Mouse (Mus musculus) embryonic facial prominence, embryonic 10.5 days (tissue): Measurements from ENCODE around the gene Apobr. TPM values are rescaled to one million over a fixed set of nuclear protein-coding genes. Genes with fewer than 3 reads are reported as not detected.
A peak's percentile ranks its signal among the peaks of the same experiment; 100 is the strongest.

Source experiments
- DNase-seq: peaks from one replicate; pipeline ENCODE4 v3.0.0-alpha.2; 2017; ENCODE audit warnings: low spot score
- H3K27ac ChIP-seq: fragments of 300-500 bp; sonication (generic); replicated peaks from 2 replicates; pipeline ENCODE4 v1.5.1; 2016; ENCODE audit warnings: mild to moderate bottlenecking
- H3K27me3 ChIP-seq: fragments of 300-500 bp; sonication (generic); replicated peaks from 2 replicates; pipeline ENCODE4 v1.6.1; 2016; ENCODE audit warnings: low read depth, mild to moderate bottlenecking; ENCODE audit not compliant: poor library complexity, severe bottlenecking
- H3K36me3 ChIP-seq: fragments of 300-500 bp; sonication (generic); replicated peaks from 2 replicates; pipeline ENCODE4 v1.6.1; 2016; ENCODE audit warnings: mild to moderate bottlenecking, moderate library complexity
- H3K4me1 ChIP-seq: fragments of 300-500 bp; sonication (generic); 2 replicates; pipeline ENCODE4 v1.6.1; 2016
- H3K4me3 ChIP-seq: fragments of 300-500 bp; sonication (generic); 2 replicates; pipeline ENCODE4 v1.5.1; 2016; ENCODE audit warnings: mild to moderate bottlenecking, moderate library complexity
- H3K9me3 ChIP-seq: fragments of 300-500 bp; sonication (generic); 2 replicates; pipeline ENCODE4 v1.6.1; 2016; ENCODE audit warnings: mild to moderate bottlenecking
- WGBS: fragments of 180-500 bp; shearing (Covaris S2); methylation state at CpG from one replicate; pipeline ENCODE4 v1.1.7; 2016; 5-methylcytosine and 5-hydroxymethylcytosine counted together
- microRNA-seq: library from miRNA; unstranded; fragments of <30 nt; microRNA quantifications from one replicate; pipeline ENCODE4, GENCODE M21; 2017
- polyA plus RNA-seq: library from polyadenylated mRNA; unstranded; fragments of >200 nt; fragmentation: Nextera tagmentation; extraction: Ambion mirVana; gene quantifications from 2 replicates; pipeline ENCODE4 v1.2.1, GENCODE M21; 2016

Apobr gene
- polyA plus RNA-seq, 1 experiment from 2014 or later = 0.41 TPM

- H3K27me3 ChIP-seq = no peaks in the 10 kb centered on the region
- H3K4me3 ChIP-seq = no peak overlapping the region
- 61% methylated on average over 3 of the region's 3 CpGs for WGBS
- H3K4me1 ChIP-seq = peaks cover 7% of the 10 kb centered on the region
- DNase-seq = no peak
- no peaks in the 10 kb centered on the region for H3K36me3 ChIP-seq
- H3K9me3 ChIP-seq = no peaks in the 10 kb centered on the region
- H3K27ac ChIP-seq = no peak overlapping the region
Observed at GRCm38 (mm10) chr7:126629915-126630314, 45.2 kb downstream of the Apobr start.

DNA sequence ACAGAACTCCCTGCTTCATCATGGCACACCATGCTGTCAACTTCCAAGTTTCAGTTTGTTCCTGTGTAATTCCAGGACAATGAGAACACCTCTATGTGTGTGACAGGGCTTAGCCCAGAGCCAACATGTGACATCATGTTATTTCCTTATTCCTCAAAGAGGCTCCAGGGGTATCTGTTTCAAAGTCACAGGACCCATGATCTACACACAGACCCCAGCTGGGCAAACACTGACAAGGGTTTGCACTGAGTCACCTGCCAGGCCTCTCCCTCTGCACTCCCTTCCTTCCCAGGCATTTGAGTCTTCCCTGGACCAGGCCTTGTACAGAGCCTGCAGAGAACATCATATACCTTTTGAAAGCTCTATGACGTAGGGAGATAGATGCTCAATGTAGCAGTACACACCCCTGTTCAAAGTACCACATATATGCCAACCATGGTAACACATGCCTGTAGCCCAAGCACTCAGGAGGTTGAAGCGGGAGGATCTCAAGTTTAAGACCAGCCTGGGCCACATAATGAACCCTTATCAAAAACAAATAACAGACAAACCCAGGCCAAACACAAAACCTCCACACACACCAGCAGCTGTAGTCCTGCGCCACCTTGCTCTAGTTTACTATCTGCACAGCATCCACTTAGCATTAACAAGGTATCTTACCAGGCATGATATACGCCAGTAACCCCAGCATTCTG lies 46.2 kb downstream of the Apobr start, which contains the start of gene Nupr1:
Gene Nupr1 (minus strand): TSS at position 38 of the 695 bp plus-strand sequence.
- WGBS = 88% methylated on average over 4 of the region's 4 CpGs
- Histone ChIP-seq H3K4me3 (no peak within 1 kb of the TSS), H3K4me1 (0 out of 2 replicates have a peak, but pooled peaks cover under 1% of the 10 kb centered on the region), H3K27me3 (no peaks in the 10 kb centered on the region), H3K27ac (no peak within 1 kb of the TSS), H3K9me3 (no peaks in the 10 kb centered on the region), H3K36me3 (no peaks in the 10 kb centered on the region)
- DNase-seq = no peak

GRCm38 (mm10) chr7:126632478-126632877 lies 47.7 kb downstream of the Apobr start:
- no peak for DNase-seq
- WGBS = 77% methylated on average over 2 of the region's 2 CpGs
- no peak overlapping the region for H3K4me3 ChIP-seq
- H3K4me1 ChIP-seq = no peaks in the 10 kb centered on the region
- no peaks in the 10 kb centered on the region for H3K27me3 ChIP-seq
- H3K9me3 ChIP-seq = no peaks in the 10 kb centered on the region
- no peak overlapping the region for H3K27ac ChIP-seq
- no peaks in the 10 kb centered on the region for H3K36me3 ChIP-seq

- H3K4me3 ChIP-seq = no peak overlapping the region
- H3K4me1 ChIP-seq = no peaks in the 10 kb centered on the region
- no peaks in the 10 kb centered on the region for H3K9me3 ChIP-seq
- H3K27me3 ChIP-seq = no peaks in the 10 kb centered on the region
- no peak for DNase-seq
- no peak overlapping the region for H3K27ac ChIP-seq
- H3K36me3 ChIP-seq = no peaks in the 10 kb centered on the region
Observed at GRCm38 (mm10) chr7:126635375-126635774, 50.6 kb downstream of the Apobr start.

DNA sequence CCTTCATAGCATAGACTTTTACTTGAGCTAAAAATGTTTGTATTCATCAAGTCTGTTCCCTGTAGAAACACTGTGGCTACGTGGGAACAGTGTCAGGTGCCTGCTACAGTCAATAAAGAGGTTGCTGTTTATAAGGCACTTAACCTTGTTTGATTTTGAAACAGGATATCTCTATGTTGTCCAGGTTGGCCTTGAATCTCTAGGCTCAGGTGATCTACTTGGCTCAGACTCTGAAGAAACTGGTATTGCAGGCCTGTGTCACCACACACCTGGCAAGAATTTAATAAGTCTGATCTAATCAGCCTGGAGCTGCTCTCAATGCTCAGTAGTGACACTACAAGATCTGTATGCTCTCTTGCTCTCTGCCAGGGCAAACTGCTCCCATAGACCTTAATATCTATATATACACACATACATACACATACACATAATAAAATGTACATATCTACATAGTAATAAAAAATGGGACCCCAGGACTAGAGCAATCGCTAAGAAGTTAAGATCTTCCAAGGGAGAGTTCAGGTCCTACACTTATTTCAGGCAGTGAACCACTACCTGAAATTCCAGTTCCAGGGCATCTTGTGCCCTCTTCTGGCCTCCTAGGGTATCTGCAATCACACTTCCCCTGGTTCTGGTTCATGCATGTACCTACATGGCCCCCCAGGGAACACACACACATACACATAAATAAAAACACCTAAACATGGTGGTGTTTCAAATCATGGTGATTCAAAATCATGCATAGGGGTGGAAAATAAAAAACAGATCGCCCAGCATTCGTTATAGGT lies 52.2 kb downstream of the Apobr start:
- DNase-seq = peak; percentile 19

More for the DNA sequence above, 52.2 kb downstream of the Apobr start:
- 16% methylated on average over 4 of the region's 4 CpGs for WGBS
- Histone ChIP-seq H3K27ac (no peak overlapping the region), H3K36me3 (no peaks in the 10 kb centered on the region), H3K4me3 (no peak overlapping the region), H3K4me1 (no peaks in the 10 kb centered on the region), H3K27me3 (no peaks in the 10 kb centered on the region), H3K9me3 (no peaks in the 10 kb centered on the region)

Small RNA genes within 50 kb of the gene (microRNA-seq; reads per million reads assigned to microRNA genes)
- gene Mir7059 = not detected

Other genes with a start within 250 kb of the Apobr start
- gene Lat, start 215.4 kb upstream of the Apobr start, polyA plus RNA-seq = 2.9 and 3.3 TPM in 2 replicates
- 63.6 and 66.9 TPM in 2 replicates for gene Spns1, start 207.5 kb upstream of the Apobr start, polyA plus RNA-seq
- gene Nfatc2ip, start 188.2 kb upstream of the Apobr start, polyA plus RNA-seq = 2.5 and 2.9 TPM in 2 replicates
- gene Cd19, start 170.1 kb upstream of the Apobr start, polyA plus RNA-seq = not detected in 2 replicates
- 33.7 and 34.6 TPM in 2 replicates for gene Rabep2, start 156.2 kb upstream of the Apobr start, polyA plus RNA-seq
- 1.8 and 2.5 TPM in 2 replicates for gene Atp2a1, start 121.8 kb upstream of the Apobr start, polyA plus RNA-seq
- 53.3 and 54.0 TPM in 2 replicates for gene Sh2b1, start 109.5 kb upstream of the Apobr start, polyA plus RNA-seq
- gene Tufm, start 97.6 kb upstream of the Apobr start, polyA plus RNA-seq = 169 and 185 TPM in 2 replicates
- 50.4 and 54.1 TPM in 2 replicates for gene Atxn2l, start 81.5 kb upstream of the Apobr start, polyA plus RNA-seq
- gene Eif3c, start 18.5 kb upstream of the Apobr start, polyA plus RNA-seq = 223 and 224 TPM in 2 replicates
- 22.9 and 27.1 TPM in 2 replicates for gene Cln3, start 875 bp downstream of the Apobr start, polyA plus RNA-seq
- gene Il27, start 10.0 kb downstream of the Apobr start, polyA plus RNA-seq = not detected in 2 replicates
- 0.92 and 1.2 TPM in 2 replicates for gene Nupr1, start 45.9 kb downstream of the Apobr start, polyA plus RNA-seq
- gene Sgf29, start 64.4 kb downstream of the Apobr start, polyA plus RNA-seq = 64.6 and 65.6 TPM in 2 replicates
- gene Sult1a1, start 91.5 kb downstream of the Apobr start, polyA plus RNA-seq = 0.32 and 0.40 TPM in 2 replicates
- gene Bola2, start 110.5 kb downstream of the Apobr start, polyA plus RNA-seq = 186 and 206 TPM in 2 replicates
- 14.4 and 15.1 TPM in 2 replicates for gene Slx1b, start 110.8 kb downstream of the Apobr start, polyA plus RNA-seq
- 35.7 and 38.5 TPM in 2 replicates for gene Coro1a, start 122.8 kb downstream of the Apobr start, polyA plus RNA-seq
- gene Mapk3, start 174.7 kb downstream of the Apobr start, polyA plus RNA-seq = 51.9 and 57.2 TPM in 2 replicates
- 0.96 and 1.8 TPM in 2 replicates for gene Gdpd3, start 181.4 kb downstream of the Apobr start, polyA plus RNA-seq
- gene Ypel3, start 192.0 kb downstream of the Apobr start, polyA plus RNA-seq = 51.1 and 64.4 TPM in 2 replicates
- gene Tbx6, start 196.5 kb downstream of the Apobr start, polyA plus RNA-seq = 0.36 and 0.60 TPM in 2 replicates
- 390 and 408 TPM in 2 replicates for gene Ppp4c, start 207.6 kb downstream of the Apobr start, polyA plus RNA-seq
- 0.80 and 1.2 TPM in 2 replicates for gene Fam57b, start 212.7 kb downstream of the Apobr start, polyA plus RNA-seq
- not detected in 2 replicates for gene 4930451I11Rik, start 246.7 kb downstream of the Apobr start, polyA plus RNA-seq